Mouse (Mus musculus): ENCODE data around the gene Xdh. TPM values are rescaled to one million over a fixed set of nuclear protein-coding genes. Genes with fewer than 3 reads are reported as not detected.

The Xdh gene
- total and polyA plus RNA-seq, 2 experiments = 71.1 to 115 TPM

DNA sequence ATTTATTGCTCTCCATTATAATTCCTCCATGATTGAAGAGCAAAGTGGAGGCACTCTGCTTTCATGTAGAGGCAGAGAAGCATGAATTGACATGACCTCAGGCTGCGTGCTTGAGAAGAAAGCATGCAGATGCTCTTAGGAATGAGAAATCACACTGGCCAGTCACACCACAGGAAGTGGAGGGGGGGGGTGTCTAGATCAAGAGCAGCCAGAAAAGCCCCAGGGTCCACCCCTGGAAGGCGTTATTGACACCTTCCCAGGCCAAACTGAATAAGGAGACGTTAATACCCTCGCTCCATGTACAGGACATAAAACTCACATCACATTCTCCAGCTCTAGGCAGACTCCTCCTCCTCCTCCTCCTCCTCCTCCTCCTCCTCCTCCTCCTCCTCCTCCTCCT lies 34.5 kb upstream of the Xdh start:
- WGBS = 67% methylated on average over 4 of the region's 4 CpGs
- no peaks in the 10 kb centered on the region for H3K79me2 ChIP-seq (ENCODE audit: control insufficient read depth, insufficient read depth, low read length)
- TF ChIP-seq POLR2A (IDR thresholded peaks at IDR 0.05; ENCODE audit: extremely low read depth, insufficient read depth, low read length) (no peak), CTCF (IDR thresholded peaks at IDR 0.05; ENCODE audit: low read depth, low read length) (no peak)
- H3K27me3 ChIP-seq (ENCODE audit: control insufficient read depth, insufficient read depth, low read length) = no peaks in the 10 kb centered on the region
- peaks cover 4% of the 10 kb centered on the region for H3K4me1 ChIP-seq (ENCODE audit: control insufficient read depth, insufficient read depth, low read length)
- no peak overlapping the region for H3K9ac ChIP-seq (ENCODE audit: low read depth, low read length)
- no peak for DNase-seq (ENCODE audit: extremely low read depth, low read depth, low spot score)
- no peak overlapping the region for H3K27ac ChIP-seq (replicated peaks; ENCODE audit: insufficient read depth, low read depth, low read length)
- H3K36me3 ChIP-seq (ENCODE audit: control insufficient read depth, insufficient read depth, low read length) = no peaks in the 10 kb centered on the region
- no peak overlapping the region for H3K4me3 ChIP-seq (ENCODE audit: insufficient read depth, low read depth, low read length)

DNA sequence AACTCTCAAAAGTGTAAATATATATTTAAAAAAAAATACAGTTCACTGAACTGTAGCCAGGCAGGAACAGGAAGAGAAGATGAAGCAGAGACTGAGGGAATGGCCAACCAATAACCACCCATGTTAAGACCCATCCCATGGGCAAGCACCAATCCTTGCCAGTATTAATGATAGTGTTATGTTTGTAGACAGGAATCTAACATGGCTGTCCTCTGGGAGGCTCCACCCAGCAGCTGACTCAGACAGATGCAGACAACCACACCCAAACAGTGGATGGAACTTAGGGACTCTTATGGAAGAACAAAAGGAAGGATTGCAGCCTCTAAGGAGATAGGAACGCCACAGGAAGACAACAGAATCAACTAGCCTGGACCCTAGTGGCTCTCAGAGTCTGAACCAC lies 32.9 kb upstream of the Xdh start:
- no peaks in the 10 kb centered on the region for H3K79me2 ChIP-seq (ENCODE audit: control insufficient read depth, insufficient read depth, low read length)
- 95% methylated on average over 1 of the region's 1 CpGs for WGBS
- TF ChIP-seq CTCF (IDR thresholded peaks at IDR 0.05; ENCODE audit: low read depth, low read length) = no peak
- no peak for TF ChIP-seq POLR2A (IDR thresholded peaks at IDR 0.05; ENCODE audit: extremely low read depth, insufficient read depth, low read length)

DNA sequence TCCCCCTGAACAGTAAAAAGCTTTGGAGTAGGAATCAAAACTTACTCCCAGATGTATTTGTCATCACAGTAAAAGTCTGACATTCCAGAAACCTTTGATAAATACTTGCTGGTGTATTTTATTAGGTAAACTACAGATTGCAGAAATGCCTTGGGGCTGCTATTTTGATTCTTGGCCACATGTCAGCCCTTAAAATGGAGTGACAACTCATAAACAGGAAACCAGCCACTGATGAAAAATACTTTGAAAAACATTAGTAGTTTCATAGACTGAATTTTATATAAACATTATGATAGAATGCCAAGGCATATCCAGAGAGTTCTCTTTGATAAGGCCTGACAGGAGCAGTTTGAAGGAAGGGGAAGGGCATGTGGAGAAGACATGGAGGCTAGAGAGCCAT lies 26.1 kb upstream of the Xdh start:
- H3K4me1 ChIP-seq (ENCODE audit: control insufficient read depth, insufficient read depth, low read length) = 0 out of 2 replicates have a peak, but pooled peaks cover under 1% of the 10 kb centered on the region
- no peaks in the 10 kb centered on the region for H3K27me3 ChIP-seq (ENCODE audit: control insufficient read depth, insufficient read depth, low read length)
- H3K79me2 ChIP-seq (ENCODE audit: control insufficient read depth, insufficient read depth, low read length) = no peaks in the 10 kb centered on the region
- TF ChIP-seq CTCF (IDR thresholded peaks at IDR 0.05; ENCODE audit: low read depth, low read length) (no peak), POLR2A (IDR thresholded peaks at IDR 0.05; ENCODE audit: extremely low read depth, insufficient read depth, low read length) (no peak)
- H3K36me3 ChIP-seq (ENCODE audit: control insufficient read depth, insufficient read depth, low read length) = no peaks in the 10 kb centered on the region
- no peak for DNase-seq (ENCODE audit: extremely low read depth, low read depth, low spot score)
- no peak overlapping the region for H3K9ac ChIP-seq (ENCODE audit: low read depth, low read length)
- no peak overlapping the region for H3K27ac ChIP-seq (replicated peaks; ENCODE audit: insufficient read depth, low read depth, low read length)
- H3K4me3 ChIP-seq (ENCODE audit: insufficient read depth, low read depth, low read length) = no peak overlapping the region

More for the DNA sequence above, 32.9 kb upstream of the Xdh start:
- Histone ChIP-seq H3K9ac (ENCODE audit: low read depth, low read length) (no peak overlapping the region), H3K4me1 (ENCODE audit: control insufficient read depth, insufficient read depth, low read length) (peaks cover 4% of the 10 kb centered on the region), H3K36me3 (ENCODE audit: control insufficient read depth, insufficient read depth, low read length) (no peaks in the 10 kb centered on the region), H3K27ac (replicated peaks; ENCODE audit: insufficient read depth, low read depth, low read length) (no peak overlapping the region), H3K27me3 (ENCODE audit: control insufficient read depth, insufficient read depth, low read length) (no peaks in the 10 kb centered on the region), H3K4me3 (ENCODE audit: insufficient read depth, low read depth, low read length) (no peak overlapping the region)
- no peak for DNase-seq (ENCODE audit: extremely low read depth, low read depth, low spot score)

DNA sequence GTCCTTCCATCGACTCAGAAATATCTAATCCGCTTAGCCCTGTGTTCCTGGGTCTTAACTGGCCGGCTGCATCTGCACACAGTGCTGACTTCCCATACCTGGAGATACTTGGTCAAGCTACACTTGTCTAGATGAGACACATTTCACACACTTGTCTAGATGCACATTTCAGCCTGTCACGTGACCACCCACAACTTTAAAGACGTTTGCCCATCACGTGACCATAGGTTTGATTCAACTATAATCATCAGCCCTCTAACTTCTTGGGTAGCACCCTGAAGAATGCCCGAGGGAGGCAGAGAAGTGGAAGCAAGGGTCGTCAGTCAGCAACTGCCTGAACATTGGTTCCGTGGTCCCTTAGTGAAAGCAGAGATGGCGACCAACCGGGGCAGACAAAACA lies 22.7 kb upstream of the Xdh start:
- no peak overlapping the region for H3K9ac ChIP-seq (ENCODE audit: low read depth, low read length)
- H3K27me3 ChIP-seq (ENCODE audit: control insufficient read depth, insufficient read depth, low read length) = no peaks in the 10 kb centered on the region
- H3K4me3 ChIP-seq (ENCODE audit: insufficient read depth, low read depth, low read length) = no peak overlapping the region
- DNase-seq (ENCODE audit: extremely low read depth, low read depth, low spot score) = no peak
- no peak overlapping the region for H3K27ac ChIP-seq (replicated peaks; ENCODE audit: insufficient read depth, low read depth, low read length)
- TF ChIP-seq POLR2A (IDR thresholded peaks at IDR 0.05; ENCODE audit: extremely low read depth, insufficient read depth, low read length) (no peak), CTCF (IDR thresholded peaks at IDR 0.05; ENCODE audit: low read depth, low read length) (no peak)
- H3K79me2 ChIP-seq (ENCODE audit: control insufficient read depth, insufficient read depth, low read length) = no peaks in the 10 kb centered on the region
- H3K36me3 ChIP-seq (ENCODE audit: control insufficient read depth, insufficient read depth, low read length) = no peaks in the 10 kb centered on the region
- peaks cover 3% of the 10 kb centered on the region; the same call in 1 of the 2 replicates for H3K4me1 ChIP-seq (ENCODE audit: control insufficient read depth, insufficient read depth, low read length)
- 90% methylated on average over 11 of the region's 11 CpGs for WGBS

DNA sequence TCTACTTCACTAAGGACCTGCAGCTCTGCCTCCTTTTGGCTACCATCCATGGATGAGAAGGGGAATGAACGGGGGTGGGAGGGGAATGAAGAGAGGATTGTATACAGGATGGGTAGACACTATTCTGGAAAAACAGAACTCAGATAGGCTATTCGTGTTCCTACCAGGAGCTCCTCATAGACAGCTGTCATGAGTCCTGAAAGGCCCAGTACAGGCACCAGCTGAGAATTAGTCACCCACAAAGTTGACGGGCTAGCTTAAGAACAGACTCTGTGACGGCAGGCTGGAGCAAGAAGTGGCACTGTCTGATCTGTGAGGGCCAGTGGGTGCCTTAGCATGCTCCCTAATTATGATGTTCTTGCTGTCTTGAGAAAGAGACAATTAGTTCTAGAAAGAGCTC lies 21.3 kb upstream of the Xdh start:
- TF ChIP-seq CTCF (IDR thresholded peaks at IDR 0.05; ENCODE audit: low read depth, low read length) (no peak), POLR2A (IDR thresholded peaks at IDR 0.05; ENCODE audit: extremely low read depth, insufficient read depth, low read length) (no peak)
- H3K27ac ChIP-seq (replicated peaks; ENCODE audit: insufficient read depth, low read depth, low read length) = no peak overlapping the region
- DNase-seq (ENCODE audit: extremely low read depth, low read depth, low spot score) = no peak
- H3K9ac ChIP-seq (ENCODE audit: low read depth, low read length) = no peak overlapping the region
- no peaks in the 10 kb centered on the region for H3K36me3 ChIP-seq (ENCODE audit: control insufficient read depth, insufficient read depth, low read length)
- H3K4me3 ChIP-seq (ENCODE audit: insufficient read depth, low read depth, low read length) = no peak overlapping the region
- 78% methylated on average over 4 of the region's 4 CpGs for WGBS
- no peaks in the 10 kb centered on the region for H3K27me3 ChIP-seq (ENCODE audit: control insufficient read depth, insufficient read depth, low read length)
- no peaks in the 10 kb centered on the region for H3K79me2 ChIP-seq (ENCODE audit: control insufficient read depth, insufficient read depth, low read length)
- H3K4me1 ChIP-seq (ENCODE audit: control insufficient read depth, insufficient read depth, low read length) = peaks cover 3% of the 10 kb centered on the region; the same call in 1 of the 2 replicates

DNA sequence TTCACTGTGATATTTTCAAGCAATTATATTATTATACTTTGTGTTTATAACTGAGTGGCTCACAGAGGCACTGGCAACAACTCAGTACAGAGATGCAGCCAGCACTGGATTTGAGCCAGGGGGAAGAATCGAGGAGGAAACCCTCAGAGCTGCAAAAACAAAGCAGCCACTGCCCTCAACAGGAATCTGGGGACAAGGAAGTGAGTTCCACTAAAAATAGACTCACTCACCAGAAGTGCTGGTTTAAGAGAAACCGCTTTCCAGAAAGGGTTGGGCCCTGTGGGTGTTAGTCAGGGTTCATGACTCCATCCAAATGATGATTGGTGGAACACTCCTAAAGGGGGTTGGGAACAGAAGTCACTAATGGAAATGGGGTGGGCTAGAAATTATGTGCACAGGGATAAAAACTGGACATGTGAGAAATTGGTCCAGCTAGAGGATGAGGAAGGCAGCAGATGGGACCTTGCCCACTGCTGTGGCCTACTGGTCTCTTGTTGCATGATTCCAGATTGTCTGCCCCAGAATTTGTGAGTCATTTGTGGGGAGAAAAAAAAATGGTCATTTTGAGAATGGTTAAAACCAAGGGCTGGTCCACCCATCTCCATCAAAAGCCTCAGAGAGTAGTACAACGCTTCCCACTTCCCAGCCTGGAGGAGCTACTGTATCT lies 20.5 kb upstream of the Xdh start:
- Histone ChIP-seq H3K27ac (replicated peaks; ENCODE audit: insufficient read depth, low read depth, low read length) (peak overlapping the region; percentile 70), H3K79me2 (ENCODE audit: control insufficient read depth, insufficient read depth, low read length) (no peaks in the 10 kb centered on the region), H3K4me1 (ENCODE audit: control insufficient read depth, insufficient read depth, low read length) (peaks cover 3% of the 10 kb centered on the region; the same call in 1 of the 2 replicates), H3K9ac (ENCODE audit: low read depth, low read length) (no peak overlapping the region), H3K27me3 (ENCODE audit: control insufficient read depth, insufficient read depth, low read length) (no peaks in the 10 kb centered on the region), H3K4me3 (ENCODE audit: insufficient read depth, low read depth, low read length) (no peak overlapping the region), H3K36me3 (ENCODE audit: control insufficient read depth, insufficient read depth, low read length) (no peaks in the 10 kb centered on the region)
- TF ChIP-seq CTCF (IDR thresholded peaks at IDR 0.05; ENCODE audit: low read depth, low read length) (no peak; the same call in 1 of the 2 replicates), POLR2A (IDR thresholded peaks at IDR 0.05; ENCODE audit: extremely low read depth, insufficient read depth, low read length) (no peak)
- 59% methylated on average over 3 of the region's 3 CpGs for WGBS
- DNase-seq (ENCODE audit: extremely low read depth, low read depth, low spot score) = peak; percentile 54

All from liver, adult 2 months (tissue).